Mouse (Mus musculus) lung, postnatal 14 days (tissue): Measurements from ENCODE around the gene Pih1d1.
"Not testable (repeated sequence)": the region's sequence is repeated elsewhere in the genome, so short reads cannot be mapped to it uniquely, and the experiment has no call there.

ENCODE experiments used
- DNase-seq: peaks from one replicate; pipeline ENCODE4 v3.0.0; 2021

The Pih1d1 gene

DNA sequence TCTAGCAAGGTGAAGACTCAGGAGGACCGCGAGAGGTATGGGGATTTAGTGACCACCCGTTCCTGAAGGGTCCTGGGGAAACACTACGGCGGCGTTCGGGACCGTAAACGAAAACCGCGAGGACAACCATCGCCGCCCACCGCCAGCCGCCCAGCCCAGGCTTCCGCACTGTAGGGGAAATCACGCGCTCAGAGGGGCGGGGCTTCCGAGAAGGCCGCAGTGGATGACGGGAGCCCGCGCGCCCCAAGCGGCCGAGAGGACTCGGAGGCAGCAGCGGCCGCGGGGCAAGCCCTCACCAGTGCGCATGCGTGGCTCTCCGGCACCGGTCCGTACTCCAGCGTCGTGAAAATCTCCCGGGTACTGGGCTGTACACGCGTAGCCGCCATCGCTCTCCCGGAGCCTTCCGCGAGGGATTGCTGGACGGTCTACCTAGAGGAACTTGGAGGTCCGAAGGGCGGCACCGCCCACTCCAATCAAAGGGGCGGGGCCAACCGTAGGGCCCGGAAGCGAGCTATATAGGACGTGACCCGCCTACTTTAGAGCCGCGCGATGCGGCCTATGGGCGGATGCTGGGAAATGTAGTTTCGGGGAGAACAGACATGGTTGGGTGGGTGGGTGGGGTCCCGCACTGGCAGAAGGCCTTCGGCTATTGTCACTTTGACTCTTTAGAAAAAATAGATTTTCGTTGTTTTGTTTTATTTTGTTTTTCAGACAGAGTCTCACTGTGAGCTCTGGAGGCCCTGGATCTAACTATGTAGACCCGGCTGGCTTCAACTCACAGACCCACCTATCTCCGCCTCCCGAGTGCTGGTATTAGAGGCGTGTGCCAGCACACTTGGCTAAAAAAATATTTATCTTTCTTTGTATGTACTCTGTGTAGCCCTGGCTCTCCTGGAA is at the start of gene Pih1d1, which contains the start of gene Aldh16a1:
Gene Pih1d1, plus strand, starts transcription at position 208 of the 897 bp plus-strand sequence.
Gene Aldh16a1, minus strand, starts transcription at position 489 of the 897 bp plus-strand sequence.
- peak; percentile 97 for DNase-seq

DNA sequence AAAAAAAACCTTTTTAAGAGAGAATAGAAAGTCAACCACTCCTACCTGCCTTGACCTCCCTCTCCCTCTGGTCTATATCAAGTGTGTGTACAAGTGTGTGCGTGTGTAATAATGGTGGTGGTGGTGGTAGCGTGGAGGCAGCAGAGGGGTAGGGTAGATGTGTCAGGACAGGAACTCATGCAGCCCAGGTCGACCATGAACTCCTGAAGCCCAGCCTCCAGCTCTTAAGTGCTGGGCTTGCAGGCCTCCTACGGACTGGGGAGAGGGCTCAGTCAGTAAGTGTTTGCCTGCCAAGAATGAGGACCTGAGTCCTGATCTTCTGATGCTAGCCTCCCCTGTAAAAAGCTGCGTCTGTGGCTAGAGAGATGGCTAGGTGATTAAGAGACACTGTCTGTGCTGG is 49.2 kb upstream of the Pih1d1 start:
- DNase-seq, result no peak

DNA sequence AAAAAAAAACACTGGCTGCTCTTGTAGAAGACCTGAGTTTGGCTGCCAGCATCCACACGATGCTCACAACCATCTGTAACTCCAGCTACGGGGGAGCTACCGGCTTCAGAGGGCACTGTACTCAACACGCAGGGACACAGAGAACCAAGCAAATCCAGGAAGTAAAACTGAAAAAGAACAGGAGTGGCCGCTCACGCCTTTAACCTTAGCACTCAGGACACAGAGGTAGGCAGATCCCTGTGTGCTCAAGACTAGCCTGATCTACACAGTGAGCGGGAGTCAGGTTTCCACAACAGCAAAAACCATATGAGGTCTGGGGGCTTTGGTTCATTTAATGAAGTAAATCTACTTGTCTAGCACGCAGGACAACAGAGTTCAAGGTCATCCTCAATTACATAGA is 48.6 kb upstream of the Pih1d1 start:
- DNase-seq, result no peak

DNA sequence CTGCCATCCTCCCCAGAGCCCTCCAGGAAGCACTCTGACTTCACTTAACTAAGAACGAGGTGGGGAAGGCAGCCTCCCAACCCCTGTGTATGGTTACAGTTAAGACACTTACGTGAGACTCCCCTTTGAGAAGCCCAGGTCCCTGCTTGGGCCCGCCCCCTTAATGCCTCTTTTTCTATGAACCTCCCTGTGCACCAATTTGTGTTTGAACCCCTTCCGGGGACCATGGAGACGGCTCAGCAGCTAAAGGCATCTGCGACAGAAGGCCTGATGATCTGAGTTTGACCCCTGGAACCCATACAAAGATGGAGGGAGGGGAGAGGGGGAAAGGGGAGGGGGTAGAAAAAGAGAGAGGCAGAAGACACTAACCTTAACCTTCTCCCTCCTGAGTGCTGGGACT is 47.7 kb upstream of the Pih1d1 start:
- no peak for DNase-seq

DNA sequence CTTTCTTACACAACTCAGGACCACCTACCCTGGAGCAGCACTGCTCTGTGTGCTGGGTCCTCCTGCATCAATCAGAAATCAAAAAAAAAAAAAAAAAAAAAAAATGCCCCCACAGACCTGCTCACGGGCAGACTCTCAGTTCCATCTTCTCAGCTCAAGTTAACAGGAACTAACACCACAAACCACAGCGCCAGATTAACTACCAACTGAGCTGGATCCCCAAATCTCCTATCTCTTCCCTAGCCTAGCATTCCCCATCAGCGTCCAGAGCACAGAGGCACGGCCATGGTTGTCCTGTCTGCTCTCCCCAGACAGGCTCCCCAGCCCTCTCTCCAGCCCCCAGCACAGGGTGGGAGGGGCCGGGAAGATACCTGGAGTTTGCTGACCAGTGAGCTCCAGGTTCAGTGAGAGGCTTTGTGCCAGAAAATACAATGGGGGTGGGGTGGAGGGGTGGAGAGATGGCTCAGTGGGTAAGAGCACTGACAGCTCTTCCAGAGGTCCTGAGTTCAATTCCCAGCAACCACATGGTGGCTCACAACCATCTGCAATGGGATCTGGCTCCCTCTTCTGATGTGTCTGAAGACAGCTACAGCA is 47.0 kb upstream of the Pih1d1 start:
- DNase-seq, result no peak

DNA sequence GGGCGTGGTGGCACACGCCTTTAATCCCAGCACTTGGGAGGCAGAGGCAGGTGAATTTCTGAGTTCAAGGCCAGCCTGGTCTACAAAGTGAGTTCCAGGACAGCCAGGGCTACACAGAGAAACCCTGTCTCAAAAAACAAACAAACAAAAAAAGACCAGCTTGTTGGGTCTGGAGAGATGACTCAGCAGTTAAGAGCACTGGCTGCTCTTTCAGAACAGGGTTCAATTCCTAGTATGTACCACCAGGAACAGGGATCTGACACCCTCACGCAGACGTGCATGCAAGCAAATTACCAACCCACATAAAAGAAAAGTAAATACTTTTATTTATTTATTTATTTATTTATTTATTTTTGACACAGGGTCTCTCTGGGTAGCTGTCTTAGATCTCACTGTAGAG is 44.0 kb upstream of the Pih1d1 start:
- not testable (repeated sequence) for DNase-seq

DNA sequence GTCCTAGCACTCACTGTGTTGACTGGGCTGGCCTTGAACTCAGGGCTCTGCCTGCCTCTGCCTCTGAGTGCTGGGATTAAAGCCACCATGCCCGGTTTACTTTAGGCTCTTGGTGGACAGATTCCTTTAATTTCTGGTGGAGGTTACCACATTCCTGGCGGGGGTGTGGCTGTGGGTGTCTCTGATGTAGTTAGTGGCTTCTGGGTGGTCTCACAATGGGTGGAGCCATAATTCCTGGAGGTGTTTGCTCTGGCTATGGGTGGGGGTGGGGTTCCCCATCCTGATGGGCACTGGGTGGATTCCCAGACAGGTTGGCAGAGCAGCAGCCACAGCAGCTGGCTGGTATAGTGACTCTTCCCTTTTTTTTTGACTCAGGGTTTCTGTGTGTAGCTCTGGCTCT is 42.2 kb upstream of the Pih1d1 start:
- DNase-seq, result no peak

DNA sequence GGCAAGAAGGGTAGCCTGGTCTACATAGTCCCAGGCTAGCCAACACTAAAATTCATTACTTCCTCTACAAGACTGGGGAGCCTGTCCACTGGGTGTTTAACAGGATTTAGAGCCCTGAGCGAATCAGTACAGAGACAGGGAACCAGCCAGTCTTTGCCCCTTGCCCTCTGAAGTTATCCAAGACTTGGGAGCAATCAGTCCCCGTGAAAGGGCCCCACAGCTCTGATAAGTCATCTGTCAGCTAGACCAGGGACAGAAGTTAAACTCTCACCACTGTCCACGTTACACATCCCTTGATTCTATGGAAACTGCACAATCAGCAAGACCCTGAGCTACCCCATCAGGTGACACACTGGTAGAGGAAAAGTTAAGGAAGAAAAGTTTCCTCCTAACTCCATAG is 41.6 kb upstream of the Pih1d1 start:
- DNase-seq, result no peak

DNA sequence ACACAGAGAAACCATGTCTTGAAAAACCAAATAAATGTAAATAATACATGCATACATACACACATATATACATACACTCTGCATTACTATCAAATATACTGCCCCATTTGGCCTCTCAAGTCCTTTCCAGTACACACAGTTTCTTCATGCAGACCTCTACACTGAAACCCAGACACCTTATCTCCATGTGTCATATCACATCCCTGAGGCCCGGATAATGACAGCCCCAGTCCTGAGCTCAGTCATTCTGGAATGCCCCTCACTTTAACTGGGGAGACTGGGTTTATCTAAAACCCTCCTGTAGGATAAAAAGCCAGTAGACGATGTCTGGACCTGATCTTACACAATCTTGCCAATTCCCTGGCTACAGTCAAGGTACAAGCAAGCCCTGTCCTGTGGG is 40.6 kb upstream of the Pih1d1 start:
- no peak for DNase-seq

DNA sequence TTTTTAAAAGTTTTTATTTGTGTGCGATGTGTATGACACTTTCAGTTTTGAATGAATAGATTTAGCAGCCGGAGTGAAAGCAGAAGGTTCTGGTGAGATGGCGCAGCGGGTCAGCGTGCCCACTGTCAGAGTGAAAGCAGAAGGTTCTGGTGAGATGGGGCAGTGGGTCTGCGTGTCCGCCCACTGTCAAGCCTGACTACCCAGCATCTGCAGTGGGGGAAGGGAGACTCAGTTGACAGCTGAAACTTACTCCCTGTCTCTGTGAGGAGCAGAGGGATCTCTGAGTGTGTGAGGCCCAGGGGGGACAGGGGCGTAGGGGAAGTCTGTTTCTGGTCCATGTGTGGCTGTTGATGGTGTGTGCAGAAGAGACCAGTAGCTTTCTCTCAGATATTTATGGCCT is 36.5 kb upstream of the Pih1d1 start:
- DNase-seq, result no peak

DNA sequence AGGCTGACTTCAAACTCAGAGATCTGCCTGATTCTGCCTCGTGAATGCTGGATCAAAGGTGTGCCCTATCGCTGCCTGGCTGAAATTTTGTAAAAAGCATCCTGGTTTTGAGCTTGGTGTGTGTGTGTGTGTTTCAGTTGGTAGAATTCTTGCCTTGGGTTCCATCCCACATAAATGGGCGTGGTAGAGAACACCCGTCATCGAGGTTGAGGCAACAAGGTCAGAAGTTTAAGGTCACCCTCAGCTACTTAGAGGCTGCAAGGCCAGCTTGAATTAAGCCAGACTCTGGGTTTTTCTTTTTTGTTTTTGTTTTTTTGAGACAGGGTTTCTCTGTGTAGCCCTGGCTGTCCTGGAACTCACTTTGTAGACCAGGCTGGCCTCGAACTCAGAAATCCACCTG is 35.8 kb upstream of the Pih1d1 start:
- DNase-seq, result no peak

DNA sequence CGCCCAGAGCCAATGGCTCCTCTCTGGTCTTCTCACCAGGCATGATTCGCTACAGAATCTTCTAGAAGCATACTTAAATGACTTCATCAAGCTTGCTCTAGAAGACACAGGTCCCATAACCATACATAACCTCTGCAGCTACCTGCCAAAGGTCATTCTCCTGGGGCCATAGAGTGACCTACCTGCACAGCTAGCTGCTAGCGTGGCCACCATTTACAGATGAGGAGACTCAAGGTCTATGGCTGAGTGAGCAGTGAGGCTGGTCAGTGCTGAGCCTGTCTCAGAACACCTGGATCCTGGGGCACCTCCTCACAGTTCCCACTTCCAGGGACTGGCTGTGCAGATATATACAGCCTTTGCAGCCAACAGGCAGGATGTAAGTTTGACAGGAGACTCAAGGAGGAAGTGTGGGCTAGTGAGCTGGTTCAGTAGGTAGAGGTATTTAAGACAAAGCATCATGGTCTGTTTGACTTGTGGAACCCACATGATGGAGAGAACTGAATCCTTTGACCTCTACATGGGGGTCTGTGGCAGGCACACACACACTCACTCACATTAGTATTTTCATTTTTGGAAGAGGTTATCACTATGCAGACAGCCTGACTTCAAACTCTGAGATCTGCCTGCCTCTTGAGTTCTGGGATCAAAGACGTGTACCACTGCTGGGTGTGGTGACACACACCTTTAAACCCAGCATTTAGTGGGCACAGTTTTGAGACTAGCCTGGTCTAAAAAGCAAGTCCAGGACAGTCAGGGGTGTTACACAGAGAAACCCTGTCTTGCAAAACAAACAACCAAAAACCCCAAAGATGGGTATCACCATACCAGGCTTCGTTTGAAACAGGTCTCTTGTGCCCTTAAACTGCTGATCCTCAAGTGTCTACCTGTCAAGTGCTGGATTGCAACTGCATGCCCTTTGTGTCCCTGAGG is 34.1 kb upstream of the Pih1d1 start:
- DNase-seq, result no peak

DNA sequence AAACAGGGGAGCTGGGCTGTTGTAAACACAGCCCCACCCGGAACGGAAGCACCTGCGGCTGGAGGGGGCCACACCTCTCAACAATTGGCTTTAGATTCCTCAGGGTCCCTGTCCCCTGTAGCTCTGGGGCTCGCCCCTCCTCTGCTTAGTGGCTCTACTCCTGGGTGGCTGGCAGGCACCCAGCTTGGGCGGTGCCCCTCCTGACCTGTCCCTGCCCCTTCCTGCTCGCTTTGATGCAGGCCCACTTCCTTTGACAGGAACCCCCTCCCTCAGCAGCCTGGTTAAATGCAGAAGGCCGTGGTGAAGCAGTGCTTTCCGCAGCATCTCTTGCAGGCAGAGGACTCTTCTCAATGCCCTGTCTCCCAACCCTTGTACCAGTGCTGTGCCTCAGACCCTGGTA is 32.7 kb upstream of the Pih1d1 start:
- peak; percentile 72 for DNase-seq

DNA sequence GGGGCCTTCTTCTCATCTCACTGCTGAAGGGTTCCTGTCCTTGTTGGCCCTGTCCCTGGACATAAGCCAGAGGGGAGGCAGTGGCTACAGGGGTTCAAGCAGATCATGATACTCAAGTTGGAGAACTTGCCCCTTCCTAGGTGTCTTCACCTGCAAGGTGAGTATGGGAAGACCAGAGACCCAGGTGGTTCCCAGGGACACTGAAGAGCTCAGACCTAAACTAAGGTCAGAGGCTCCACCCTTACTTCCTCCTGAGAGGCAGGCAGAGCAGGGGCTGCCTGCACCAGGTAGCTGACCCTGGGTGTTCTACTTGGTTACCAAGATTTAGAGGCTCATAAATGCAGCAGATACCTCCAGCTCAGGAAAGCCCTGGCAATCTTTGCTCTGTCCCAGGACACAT is 32.1 kb upstream of the Pih1d1 start:
- no peak for DNase-seq

DNA sequence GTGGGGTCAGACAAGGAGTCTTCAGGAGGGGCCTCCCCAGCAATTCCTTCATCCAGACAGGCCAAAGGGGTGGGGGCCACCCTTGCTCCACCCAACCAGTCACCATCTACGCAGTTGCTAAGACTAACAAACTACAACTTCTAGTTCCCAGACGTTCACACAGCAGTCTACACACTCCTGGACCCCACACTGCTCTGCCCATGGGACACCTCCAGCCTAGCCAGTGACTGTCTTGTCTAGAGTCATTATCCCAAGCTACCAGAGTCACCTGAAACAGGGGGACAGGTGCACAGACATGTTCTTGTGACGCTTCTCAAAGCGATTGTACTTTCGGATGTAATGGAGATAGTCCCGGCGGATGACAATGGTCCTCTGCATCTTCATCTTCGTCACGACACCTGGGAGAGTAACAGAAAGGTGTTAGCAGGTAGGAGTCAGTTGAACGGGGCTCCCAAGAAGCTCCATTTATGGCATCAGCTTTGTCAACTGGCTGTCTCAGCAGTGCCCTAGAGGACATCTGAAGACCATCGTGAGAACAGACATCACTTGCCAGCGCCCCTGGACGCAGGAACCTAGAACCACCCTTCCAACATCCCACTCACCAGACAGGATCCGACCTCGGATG is 31.4 kb upstream of the Pih1d1 start:
- DNase-seq, result no peak

DNA sequence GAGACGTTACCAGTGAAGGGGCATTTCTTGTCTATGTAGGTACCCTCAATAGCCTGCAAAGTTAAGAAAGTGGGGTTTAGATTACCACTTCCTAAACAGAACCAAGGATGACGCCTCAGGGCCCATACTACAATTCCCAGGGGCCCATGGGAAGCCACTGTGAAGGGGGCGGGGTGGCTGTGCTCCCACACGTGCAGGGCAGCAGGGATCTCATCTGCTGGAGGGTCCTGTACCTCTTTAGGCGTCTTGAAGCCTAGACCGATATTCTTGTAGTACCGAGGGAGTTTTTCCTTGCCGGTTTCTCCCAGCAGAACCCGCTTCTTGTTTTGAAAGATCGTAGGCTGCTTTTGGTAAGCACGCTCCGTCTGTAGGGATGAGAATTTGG is 30.9 kb upstream of the Pih1d1 start:
- DNase-seq, result no peak

DNA sequence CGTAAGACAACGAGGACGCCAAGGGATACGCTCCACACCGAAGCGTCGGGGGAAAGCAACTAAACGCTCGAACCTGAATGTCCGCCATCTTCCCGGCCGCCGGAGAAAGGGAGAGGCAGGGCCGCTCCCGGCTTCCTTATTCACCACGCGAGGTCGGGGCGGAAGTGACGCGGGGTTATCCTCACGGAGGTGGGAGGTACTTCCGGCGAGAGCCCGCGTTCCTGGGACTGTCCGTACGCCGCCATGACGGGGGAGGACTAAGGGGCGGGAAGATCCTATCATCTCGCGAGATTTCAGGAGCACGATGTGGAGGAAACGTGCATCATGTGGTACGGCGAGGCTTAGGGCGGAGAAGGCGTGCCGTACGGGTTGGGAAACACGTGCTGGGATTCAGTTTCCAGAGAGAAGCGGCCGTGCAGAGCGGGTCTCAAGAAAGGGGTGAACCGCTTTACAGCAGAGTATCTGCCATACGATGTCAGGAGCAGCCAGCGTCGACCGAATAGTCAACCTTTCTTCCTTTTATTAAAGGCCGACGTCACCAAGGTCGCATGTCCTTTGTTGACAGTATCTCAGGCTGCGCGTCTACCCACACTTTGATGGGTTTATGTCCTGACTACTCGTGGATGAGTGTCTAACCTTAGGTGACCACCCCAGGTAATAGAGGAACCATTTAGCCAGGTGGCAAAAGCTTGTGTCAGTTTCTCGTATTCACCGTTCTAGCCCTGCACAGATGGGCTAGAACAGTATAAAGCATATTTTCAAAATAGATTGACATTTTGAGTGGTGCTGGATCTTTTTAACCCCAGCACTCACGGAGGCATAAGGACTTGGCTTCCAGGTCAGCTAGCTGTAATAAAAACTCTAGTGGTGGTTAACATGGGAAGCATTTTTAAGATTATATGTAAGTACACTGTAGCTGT is 29.6 kb upstream of the Pih1d1 start, which contains the start of gene Rps11:
Gene Rps11, minus strand, starts transcription at position 216 of the 920 bp plus-strand sequence.
- peak; percentile 99 for DNase-seq

DNA sequence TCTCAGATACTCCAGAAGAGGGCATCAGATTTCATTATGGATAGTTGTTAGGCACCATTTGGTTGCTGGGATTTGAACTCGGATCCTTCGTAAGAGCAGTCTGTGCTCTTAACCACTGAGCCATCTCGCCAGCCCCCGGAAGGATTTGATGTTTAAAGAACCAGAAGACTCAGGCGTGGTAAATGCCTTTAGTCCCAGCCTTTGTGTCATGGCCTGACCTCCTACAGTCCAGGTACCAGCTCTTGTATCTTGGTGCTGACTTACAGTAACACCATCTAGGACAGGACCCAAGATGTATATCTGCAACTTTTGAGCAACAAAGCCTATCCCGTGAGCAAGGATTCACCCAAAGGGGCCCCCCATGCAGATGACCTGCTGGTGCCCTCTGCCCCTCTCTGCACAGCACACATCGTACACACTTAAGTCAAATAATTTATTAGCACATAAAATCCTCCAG is 28.9 kb upstream of the Pih1d1 start:
- DNase-seq, result no peak

DNA sequence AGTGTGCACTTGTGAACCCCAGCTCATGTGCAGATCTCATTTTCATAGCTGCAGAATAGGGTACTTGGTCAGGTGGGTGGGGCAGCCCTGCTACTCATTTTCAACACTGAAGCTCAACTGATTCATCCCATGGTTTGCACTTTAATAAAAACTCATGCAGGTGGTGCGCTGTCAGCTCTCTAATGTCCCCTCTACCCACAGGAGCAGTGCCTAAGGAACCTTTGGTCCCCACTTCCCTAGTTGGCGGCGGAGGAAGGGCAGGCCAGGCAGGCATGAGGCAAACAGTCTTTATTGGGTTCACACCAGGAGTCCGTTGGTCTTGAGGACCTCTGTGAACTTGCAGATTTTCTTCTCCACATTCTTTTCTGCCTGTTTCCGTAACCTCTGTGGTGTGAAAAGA is 28.5 kb upstream of the Pih1d1 start:
- DNase-seq, result not testable (repeated sequence)

DNA sequence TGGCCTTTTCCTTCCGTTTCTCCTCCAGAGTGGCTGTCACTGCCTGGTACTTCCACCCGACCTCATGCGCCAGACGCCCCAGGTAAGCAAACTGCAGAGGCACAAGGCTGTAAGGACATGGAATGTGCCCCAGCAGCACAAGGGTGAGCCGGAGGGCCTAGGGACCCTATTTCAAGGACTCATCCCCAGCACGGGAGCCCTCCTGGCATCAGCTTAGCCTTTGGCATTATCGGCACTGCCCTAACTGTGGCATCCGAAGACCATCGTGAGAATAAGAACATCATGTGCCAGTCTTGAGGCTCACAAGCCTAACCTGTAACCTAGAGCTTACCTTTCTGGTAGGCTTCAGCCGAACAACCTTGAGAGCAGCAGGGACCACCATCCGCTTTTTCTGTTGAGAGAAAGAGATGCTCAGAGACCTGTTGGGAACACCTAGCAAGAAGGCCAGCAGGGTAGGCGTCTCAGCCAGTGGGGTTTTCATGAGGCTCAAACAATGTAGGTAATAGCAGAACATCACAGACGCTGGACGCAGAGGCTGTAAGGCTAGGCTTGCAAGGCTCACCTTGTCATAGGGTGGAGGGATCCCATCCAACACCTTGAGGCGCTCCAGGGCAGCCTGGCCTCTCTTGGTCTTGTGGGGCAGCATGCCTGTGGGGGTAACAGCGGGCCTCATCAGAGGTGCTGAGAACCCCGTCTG is 27.8 kb upstream of the Pih1d1 start:
- no peak for DNase-seq
